Mouse (Mus musculus) cerebellum, adult 8-10 months (tissue): ENCODE data around the gene Nxf1.

Experiments
- DNase-seq: peaks from one replicate; pipeline ENCODE4 v3.0.0; 2022

Nxf1 gene

DNA sequence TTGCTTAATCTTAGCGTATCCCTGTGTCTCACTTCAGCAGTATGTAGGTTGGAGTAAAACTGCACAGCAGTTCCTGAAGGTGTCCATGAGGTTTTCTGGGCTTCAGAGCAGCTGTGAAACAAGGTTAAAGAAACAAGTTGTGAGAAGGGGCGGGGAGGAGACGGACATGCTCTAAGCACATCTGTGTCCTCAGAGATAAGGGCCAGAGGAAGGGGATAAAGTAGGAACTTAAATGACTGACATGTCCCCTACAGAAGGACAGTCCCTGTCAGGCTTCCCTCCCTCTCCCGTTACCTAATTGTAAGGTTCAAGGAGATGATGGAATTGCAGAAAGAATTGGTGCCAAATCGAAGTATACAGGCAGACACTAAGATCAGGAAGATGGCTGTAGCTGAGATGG is 16.1 kb downstream of the Nxf1 start:
- no peak for DNase-seq

DNA sequence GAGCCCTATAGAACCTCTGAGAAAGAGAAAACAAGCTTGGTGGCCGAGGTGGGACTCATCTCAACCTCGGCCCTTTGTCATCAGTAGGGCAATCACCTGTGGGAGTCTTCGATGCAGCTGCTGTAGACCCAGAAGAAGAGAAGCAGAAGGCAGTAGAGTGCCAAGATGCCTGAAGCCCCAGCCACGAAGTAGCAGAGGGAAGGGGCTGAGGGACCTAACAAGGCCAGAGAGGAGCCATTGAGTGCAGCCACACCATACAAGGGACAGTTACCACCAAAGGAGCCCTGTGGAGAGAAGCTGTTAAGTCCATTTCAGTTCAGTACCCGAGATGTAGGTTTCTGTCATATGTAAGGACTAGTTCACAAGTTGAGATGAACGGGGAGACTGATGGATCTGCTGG is 16.5 kb downstream of the Nxf1 start:
- no peak for DNase-seq

DNA sequence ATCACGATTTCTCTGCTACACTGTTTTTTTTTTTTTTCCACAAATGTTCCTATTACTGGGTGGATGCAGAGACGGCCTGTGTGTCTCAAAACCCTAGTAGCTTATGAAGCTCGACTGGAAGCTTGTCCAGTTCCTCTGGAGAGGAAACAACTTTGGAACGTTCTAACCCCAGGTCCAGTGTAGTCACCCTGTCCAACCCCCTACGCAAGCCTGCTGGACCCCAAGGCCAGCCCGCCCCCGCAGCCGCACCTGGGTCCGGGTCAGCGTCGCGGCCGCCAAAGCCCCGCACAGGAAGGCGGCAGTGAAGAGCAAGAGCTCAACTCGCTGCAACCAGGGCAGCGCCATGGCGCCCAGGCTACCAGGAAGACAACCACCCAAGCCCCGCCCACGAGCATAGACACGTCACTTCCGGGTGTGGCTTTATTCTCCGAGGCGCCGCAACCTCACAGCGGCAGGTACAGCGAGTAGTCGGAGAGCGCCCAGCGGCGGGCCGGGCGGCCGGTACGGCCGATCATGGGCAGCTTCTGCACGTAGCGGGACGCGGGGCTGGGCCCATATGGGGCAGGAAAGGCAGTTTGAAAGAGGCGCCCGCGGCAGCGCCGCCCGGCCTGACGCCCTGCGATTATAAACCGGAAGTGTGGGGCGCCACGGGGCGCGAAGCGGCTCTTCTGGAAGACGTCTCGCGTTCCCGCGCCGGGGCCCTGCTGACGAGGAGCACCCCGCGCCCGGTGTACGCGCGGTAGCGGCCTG is 17.4 kb downstream of the Nxf1 start, which contains the start of gene Tmem179b:
TSS of gene Tmem179b (minus strand) at position 382 of the 750 bp plus-strand sequence.
- DNase-seq: peak; percentile 97

DNA sequence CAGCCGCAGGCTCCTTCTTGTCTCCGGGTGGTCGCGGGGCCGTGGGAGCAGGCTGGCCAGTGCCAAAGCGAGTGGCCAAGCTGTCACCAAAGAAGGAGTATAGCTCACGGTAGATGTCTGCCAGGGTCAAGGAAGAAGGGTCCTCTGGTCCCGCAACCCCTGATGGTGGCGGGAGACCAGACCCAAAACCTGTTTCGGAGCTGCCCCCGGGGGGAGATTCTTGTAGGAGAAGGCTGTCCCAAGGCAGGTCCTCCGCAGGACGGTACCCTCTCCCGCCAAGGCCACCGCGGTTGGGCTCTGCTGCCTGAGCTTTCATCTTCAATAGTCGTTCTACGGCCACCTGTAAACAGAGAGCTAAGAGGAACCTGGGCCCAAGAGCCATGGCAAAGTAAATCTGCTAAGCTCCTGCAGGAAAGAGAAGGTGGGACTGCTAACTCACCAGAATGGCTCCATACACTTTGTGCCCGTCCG is 18.1 kb downstream of the Nxf1 start:
- no peak for DNase-seq

DNA sequence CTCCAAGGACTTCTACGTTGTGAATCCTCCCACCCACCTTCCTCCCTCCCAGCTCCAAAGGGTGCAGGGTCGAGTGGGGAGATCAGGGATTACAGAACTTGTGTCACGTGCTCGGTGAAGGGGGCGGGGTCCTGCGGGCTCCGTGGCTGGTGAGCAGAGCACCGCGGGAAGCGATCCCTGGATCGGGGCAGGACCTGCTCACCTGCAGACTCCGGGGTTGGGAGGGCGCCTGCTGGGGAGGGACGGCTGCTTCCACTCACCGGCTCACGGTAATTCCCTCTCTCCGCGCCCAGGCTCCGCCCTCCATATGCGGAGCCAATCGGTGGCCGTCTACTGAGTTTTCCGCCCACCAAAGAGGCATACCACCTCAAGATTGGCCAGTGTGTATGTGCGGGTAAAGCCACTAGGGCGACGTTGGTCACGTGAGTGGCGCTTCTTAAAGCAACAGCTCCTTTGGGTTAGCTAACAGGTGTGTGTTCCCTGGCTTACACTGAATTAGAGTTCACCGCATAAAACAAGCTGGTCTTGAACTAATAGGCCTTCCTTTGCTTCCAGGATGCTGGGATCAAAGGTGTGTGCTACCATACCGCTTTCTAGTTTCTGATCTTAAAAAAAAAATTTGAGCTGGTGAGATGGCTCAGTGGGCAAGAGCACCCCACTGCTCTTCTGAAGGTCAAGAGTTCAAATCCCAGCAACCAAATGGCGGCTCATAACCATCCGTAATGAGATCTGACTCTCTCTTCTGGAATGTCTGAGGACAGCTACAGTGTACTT is 29.3 kb downstream of the Nxf1 start, which contains the start of gene Taf6l:
TSS of gene Taf6l (minus strand) at position 410 of the 774 bp plus-strand sequence.
- peak; percentile 86 for DNase-seq

DNA sequence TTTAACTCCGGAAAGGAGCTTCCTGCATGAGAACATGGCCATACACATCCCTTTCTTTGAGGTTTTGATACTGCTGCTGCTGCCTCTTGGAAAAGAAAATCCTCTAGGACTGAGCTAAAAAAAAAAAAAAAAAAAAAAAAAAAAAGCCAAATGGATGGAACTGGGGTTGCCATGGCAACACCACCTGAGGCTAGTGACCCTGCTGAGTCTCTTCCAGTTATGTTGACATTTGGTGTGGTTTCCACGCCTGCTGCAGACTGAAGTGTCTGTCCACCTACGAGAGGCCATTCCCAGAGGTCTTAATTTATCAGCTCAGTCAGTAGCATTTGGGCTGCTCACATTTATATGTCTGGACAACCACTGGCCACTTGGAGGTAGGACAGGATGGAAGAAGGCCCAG is 31.6 kb downstream of the Nxf1 start:
- DNase-seq: no peak

DNA sequence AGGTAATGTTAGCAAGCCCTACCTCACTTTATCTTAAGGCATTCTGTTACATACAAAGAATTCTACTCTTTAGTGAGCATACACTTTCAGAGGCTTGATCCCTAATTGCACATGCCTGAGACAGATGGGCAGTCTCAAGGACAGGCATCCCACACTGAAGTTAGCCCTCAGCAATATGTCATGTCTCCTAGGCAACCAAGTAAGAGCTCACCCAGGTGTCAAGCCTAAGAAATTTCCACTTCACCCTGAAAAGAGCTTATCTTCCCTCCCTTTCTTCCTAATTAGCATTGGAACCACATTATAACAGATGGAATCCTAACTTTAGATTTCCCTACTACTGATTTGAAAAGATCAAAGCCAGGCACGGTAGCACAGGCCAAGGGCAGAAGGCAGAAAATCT is 32.3 kb downstream of the Nxf1 start:
- DNase-seq: no peak

DNA sequence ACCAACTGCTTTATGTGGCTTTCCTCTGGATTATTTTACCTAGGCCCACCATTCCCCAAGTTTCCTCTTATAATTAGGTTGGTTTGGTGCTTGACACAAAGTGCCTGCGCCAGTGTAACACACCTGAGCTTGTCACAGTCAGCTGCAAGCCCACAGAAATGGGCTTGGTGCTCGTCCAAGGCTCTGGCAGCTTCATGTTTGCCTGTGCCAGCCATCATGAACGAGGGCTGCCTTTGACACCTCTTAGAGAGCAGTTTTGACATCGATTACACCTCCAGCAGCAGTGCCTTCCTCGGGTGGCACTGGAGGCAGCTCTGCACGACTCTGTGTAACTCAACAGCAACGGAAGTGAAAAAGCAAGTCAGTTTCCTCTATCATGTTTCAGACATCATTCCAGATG is 33.3 kb downstream of the Nxf1 start:
- no peak for DNase-seq

DNA sequence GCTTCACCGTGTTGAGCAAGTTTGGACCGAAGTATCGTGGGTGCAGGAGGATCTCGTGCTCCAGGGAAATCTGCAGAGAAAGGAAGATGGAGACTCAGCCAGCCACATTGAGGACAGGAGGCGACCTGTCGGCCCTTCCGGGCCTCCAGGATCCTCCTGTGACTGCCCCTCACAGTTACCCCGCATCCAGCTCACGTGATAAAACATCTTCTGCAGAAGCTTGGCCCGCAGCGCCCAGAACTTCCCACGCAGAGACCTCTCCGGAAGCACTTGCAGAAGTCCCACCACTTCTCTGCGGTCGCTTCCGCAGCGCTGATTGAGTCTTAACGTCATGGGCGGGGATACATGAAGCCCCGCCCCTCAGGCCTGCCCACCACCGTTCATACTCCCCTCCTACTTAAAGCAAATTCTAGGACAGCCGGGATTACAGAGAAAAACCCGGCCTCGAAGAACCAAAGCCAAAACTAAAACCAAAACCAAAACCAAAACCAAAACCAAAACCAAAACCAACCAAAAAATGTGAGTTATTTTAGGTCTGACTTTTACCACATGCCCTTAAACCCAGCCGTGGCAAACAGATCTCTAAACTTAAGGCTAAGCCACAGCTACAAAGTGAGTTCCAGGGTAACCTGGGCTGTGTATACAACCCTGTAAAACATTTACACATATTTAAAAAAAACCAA is 41.5 kb downstream of the Nxf1 start, which contains the start of gene Polr2g:
TSS of gene Polr2g (minus strand) at position 314 of the 683 bp plus-strand sequence.
- peak; percentile 82 for DNase-seq

DNA sequence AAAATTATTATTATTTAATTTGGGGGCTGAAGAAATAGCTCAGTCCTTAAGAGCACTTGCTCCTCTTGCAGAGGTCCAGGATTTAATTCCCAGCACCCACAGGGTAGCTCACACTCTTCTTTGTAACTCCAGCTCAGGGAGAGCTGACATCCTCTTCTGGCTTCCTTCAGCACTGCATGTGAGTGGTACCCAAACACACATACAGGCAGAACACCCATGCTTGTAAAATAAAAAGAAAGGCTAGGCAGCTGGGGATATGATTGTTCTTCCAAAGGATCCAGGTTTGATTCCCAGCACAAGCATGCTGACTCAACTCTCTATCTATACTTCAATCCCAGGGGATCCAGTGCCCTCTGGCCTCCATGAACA is 42.1 kb downstream of the Nxf1 start:
- DNase-seq: no peak

DNA sequence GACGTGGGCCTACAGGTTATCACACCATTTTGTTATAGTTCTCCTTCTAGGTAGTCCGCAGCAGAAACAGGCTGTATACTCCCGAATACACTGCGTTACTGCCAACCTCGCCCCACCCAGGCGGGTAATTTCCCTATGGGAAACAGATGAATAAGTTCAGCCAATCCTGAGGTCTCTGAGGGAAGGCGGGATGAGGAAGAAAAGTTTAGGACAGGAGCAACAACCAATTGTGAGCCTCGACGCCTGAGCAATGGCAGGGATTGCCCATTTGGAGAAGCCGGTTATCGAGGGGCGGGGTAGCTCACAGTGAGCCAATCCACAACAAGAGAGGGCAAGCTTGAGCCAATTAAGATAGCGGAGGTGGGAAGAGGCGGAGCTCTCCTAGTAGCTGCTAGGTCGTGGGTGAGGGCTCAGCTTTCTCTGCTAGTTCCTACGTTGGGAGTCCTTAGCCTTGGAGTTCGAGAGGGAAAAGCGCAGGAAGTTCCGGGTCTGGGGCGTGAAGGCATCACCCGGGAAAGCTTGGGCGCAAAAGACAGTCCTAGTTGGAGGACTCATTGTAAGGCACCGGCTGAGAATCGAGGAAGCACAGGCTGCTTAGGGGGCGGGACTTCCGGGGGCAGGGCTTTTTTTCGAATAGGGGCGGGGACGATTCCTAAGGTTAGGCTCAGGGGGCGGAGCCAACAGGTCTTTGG is 45.4 kb downstream of the Nxf1 start, which contains the start of gene Zbtb3:
TSS of gene Zbtb3 (plus strand) at position 426 of the 692 bp plus-strand sequence.
- peak; percentile 93 for DNase-seq

DNA sequence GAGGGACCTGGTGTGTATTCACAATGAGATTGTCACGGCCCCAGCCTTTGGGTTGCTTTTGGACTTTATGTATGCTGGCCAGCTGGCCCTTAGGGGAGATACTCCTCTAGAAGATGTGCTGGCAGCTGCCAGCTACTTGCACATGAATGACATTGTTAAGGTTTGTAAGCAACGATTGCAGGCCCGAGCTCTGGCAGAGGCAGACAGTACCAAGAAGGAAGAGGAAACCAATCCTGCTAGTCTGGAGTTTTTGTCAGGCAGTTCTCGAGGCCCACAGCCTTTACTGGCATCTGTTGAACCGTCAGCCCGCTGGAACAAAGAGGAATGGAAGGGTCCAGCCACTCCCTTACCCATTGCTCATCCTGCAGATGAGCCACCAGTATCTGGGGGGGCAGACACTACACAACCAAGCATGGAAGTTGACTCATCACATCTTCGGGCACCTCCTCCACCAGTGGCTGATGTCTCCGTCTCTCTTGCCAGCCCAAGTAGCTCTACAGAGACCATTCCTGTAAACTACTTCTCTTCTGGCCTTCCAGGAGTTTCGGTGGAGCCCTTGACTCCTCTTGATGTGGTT is 46.4 kb downstream of the Nxf1 start:
- DNase-seq: no peak

DNA sequence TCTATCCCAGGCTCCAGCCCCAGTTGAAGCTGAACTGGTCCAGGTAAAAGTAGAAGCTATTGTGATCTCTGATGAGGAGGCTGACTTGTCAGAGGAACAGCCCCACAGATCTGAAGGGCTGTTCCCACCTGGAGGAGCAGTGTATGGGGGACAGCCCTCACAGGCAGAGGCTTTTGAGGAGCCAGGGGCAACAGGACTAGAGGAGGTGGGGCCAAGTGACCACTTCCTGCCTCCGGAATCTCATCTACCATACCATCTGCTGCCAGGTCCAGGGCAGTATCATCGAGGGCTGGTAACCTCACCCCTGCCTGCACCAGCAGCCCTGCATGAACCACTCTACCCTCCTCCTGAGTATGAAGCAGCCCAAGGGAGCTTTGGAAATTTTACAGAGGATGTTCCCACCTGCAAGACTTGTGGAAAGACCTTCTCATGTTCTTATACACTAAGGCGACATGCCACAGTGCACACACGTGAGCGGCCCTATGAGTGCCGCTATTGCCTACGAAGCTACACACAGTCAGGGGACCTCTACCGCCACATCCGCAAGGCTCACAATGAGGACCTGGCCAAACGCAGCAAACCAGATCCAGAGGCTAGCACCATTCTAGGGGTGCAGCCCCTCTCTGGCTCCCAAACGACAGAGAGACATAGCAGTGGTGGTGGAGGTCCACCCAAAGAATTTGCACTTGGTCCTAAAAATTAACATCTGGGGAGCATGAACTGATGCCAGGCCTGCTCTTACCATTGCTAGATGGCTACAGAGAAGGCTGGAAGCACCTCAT is 47.2 kb downstream of the Nxf1 start:
- no peak for DNase-seq

DNA sequence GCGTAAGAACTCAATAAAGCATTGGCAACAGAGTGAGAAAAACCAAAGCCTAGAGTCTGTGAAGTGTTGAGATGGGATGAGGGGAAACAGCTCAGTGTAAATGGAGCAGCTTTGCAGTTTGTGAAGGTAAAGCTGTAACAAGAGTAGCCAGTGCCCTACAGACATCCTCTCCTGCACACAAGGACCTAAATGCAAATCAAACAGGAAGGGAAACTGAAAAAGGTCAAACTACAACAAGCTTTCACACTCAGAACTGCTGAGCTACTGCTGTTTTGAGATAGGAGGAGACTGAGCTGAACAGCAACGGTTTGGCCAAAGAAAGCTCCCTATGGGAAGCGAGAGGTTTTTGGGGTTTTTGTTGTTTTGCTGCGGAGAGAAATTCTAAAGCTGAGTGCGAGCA is 49.9 kb downstream of the Nxf1 start:
- no peak for DNase-seq

DNA sequence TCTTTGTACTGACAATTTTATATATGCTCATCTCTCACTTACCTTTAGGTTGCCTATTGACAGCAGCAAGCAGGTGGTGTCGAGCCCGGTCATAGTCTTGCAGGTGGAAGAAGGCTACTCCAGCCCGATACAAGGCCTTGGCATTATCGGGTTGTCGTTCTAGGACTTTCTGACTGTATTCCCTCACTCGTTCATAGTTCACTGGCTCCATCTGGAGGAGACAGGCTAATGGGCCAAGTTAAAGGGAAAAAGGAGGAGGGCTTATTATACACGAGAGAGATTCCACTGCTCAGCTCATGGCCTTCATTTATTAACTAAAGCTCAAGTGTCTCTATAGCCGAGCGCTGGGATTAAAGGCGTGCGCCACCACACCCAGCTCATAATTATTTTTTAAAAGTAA is 58.9 kb downstream of the Nxf1 start:
- no peak for DNase-seq

DNA sequence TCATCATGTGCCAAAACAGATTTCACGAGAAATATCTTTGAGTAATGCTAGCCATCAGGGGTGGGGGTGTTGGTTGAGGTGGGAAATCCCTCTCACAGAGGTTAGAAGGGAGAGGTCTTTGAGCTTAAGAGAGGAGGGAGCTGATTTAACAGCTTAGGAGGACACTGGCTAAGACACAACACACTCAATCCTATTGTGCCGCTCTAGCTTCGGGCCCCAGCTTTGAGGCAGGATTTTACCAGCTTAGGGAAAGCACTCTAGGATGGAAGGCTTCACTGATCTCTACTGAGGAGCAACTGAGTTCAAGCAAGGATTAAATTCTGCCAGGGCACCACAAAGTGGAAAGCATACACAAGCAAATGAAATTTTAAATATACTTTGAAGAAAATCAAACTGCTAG is 60.1 kb downstream of the Nxf1 start:
- DNase-seq: no peak

DNA sequence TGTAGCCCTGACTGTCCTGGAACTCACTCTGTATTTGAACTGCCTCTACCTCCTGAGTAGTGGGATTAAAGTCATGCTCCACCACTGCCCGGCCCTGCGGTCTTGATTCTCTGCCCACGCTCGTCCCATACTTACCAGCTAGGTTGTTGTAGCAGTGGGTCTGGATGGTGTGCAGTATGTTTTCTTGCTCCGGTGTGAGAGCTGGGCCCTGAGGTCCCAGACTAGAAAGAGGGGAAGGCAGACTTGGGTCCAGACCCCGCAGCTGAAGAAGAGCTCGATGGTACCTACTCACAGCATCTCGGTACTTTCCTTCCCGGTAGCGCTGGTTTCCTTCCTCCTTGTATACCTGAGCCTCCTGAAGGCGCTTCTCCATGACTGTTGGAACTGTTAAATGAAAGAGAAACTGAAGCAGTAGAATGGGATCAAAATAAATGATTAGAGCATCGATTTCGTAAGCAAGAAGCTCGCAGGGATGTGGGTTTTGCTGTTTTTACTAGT is 61.5 kb downstream of the Nxf1 start:
- DNase-seq: no peak

DNA sequence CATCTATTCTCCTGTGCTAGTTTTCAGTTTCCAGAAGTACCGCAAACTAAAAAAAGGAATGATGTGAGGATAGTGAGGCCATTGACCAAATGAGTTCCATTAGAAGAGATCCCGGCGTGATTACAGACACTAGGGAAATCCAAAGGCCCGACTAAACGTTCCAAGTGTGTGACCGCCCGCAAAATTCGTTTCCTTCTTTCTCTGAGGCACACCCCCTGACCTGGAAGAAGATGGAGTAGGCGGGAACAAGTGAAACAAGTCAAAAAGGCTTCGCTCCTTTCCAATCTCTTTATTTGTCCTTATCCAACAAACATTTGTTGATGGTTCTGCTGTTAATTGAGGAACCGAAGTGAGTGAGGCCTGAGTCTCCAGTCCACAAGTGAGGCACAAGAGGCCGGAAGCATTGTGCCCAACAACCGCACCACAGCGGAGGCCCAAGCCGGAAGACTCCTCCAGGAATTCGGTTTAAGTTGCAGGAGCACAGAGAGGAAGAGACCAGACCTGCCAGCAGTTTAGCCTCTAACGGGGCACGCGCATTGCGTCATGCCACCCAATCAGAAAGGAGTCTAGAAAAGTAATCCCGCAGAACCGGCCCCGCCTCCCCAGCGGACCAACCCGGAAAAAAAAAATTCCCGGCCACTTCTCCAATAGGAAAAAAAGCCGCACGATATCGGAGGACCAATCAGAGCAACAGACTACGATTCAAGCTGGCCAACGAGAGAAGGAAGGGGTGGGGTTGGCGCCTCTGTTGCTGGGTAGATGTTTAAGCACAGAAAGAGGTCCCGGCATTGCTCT is 62.1 kb downstream of the Nxf1 start, which contains the start of gene Ttc9c:
TSS of gene Ttc9c (minus strand) at position 533 of the 795 bp plus-strand sequence.
- peak; percentile 94 for DNase-seq

DNA sequence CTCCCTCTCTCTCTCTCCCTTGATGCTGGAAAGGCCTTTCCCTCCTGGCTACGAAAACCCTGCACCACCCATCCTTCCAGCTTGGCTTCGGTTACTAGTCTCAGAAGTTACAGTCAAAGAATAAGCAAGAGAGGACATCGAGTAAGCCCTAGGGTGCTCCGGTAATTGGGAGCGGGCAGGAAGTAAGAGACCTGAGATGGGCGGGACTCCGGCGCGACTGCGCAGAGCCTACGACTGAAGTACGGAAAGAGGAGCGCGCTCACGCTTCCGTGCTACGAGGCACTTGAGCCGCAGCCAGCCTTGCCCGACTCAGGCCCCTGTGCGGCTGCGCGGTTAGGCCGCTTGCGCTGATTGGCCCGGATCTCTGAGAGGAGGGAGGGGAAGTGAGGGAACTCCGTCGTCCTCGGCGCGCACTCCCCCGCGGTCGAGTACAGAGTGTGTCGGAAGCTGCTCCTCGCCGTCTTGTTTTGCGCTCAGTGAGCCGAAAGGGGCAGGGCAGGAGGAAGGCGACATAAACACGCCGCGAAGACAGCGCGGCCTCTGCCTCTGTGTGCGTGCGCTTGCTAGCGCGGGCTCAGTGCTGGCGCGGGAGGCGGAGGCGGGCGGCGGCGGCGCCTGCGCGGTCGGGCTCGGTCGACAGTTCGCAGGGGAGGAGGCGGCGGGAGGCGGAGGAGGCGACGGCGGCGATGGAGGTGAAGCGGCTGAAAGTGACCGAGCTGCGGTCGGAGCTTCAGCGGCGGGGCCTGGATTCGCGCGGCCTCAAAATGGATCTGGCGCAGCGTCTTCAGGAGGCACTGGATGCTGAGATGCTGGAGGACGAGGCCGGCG is 62.9 kb downstream of the Nxf1 start, which contains the start of gene Hnrnpul2:
TSS of gene Hnrnpul2 (plus strand) at position 415 of the 828 bp plus-strand sequence.
- peak; percentile 98 for DNase-seq
